Mouse (Mus musculus): ENCODE measurements around the gene Serpina9. TPM values are rescaled to one million over a fixed set of nuclear protein-coding genes. Genes with fewer than 3 reads are reported as not detected.

The Serpina9 gene
- polyA plus RNA-seq, 1 experiment from 2014 or later = not detected

- Histone ChIP-seq H3K4me3 (replicated peaks) (no peak within 1 kb of the TSS), H3K9me3 (replicated peaks) (no peaks in the 10 kb centered on the region), H3K9ac (no peak within 1 kb of the TSS), H3K27me3 (no peaks in the 10 kb centered on the region), H3K4me1 (replicated peaks) (no peaks in the 10 kb centered on the region; the same call in 1 of the 2 replicates), H3K36me3 (replicated peaks) (no peaks in the 10 kb centered on the region), H3K4me2 (no peak within 1 kb of the TSS; the same call in 1 of the 2 replicates), H3K27ac (replicated peaks) (peak within 1 kb of the TSS; percentile 73)
- 59% methylated on average over 6 of the region's 6 CpGs for WGBS (ENCODE audit: insufficient replicate concordance)
- no peak for ATAC-seq (ENCODE audit: insufficient read depth)
Measured at GRCm38 (mm10) chr12:103989857-103990256, 23.7 kb downstream of the Serpina9 start, which contains the start of gene Serpina11. Gene Serpina11 (minus strand): TSS chr12:103989957.

- no peak for ATAC-seq (ENCODE audit: insufficient read depth)
Measured at GRCm38 (mm10) chr12:103989514-103989767, 24.1 kb downstream of the Serpina9 start.

GRCm38 (mm10) chr12:103988754-103989513, 24.6 kb downstream of the Serpina9 start:
- H3K27me3 ChIP-seq = no peaks in the 10 kb centered on the region
- no peaks in the 10 kb centered on the region; the same call in 1 of the 2 replicates for H3K4me1 ChIP-seq (replicated peaks)
- H3K9ac ChIP-seq = no peak overlapping the region
- no peaks in the 10 kb centered on the region for H3K9me3 ChIP-seq (replicated peaks)
- H3K4me2 ChIP-seq = no peak overlapping the region; the same call in 1 of the 2 replicates
- no peaks in the 10 kb centered on the region for H3K36me3 ChIP-seq (replicated peaks)
- peak; percentile 69; the same call in 1 of the 2 replicates for ATAC-seq (ENCODE audit: insufficient read depth)
- peak overlapping the region; percentile 73 for H3K27ac ChIP-seq (replicated peaks)
- H3K4me3 ChIP-seq (replicated peaks) = no peak overlapping the region
- 36% methylated on average over 14 of the region's 14 CpGs for WGBS (ENCODE audit: insufficient replicate concordance)

More at GRCm38 (mm10) chr12:103989514-103989767, 24.1 kb downstream of the Serpina9 start:
- Histone ChIP-seq H3K27ac (replicated peaks) (peak overlapping the region; percentile 67), H3K36me3 (replicated peaks) (no peaks in the 10 kb centered on the region), H3K4me3 (replicated peaks) (no peak overlapping the region), H3K9ac (no peak overlapping the region), H3K4me1 (replicated peaks) (no peaks in the 10 kb centered on the region; the same call in 1 of the 2 replicates), H3K9me3 (replicated peaks) (no peaks in the 10 kb centered on the region), H3K4me2 (no peak overlapping the region; the same call in 1 of the 2 replicates), H3K27me3 (no peaks in the 10 kb centered on the region)
- WGBS (ENCODE audit: insufficient replicate concordance) = 40% methylated on average over 2 of the region's 2 CpGs

GRCm38 (mm10) chr12:103985868-103986267, 27.7 kb downstream of the Serpina9 start:
- WGBS (ENCODE audit: insufficient replicate concordance) = 48% methylated on average over 5 of the region's 5 CpGs
- Histone ChIP-seq H3K9me3 (replicated peaks) (no peaks in the 10 kb centered on the region), H3K27me3 (no peaks in the 10 kb centered on the region), H3K27ac (replicated peaks) (no peak overlapping the region), H3K4me1 (replicated peaks) (no peaks in the 10 kb centered on the region; the same call in 1 of the 2 replicates), H3K4me2 (no peak overlapping the region), H3K9ac (no peak overlapping the region), H3K4me3 (replicated peaks) (no peak overlapping the region), H3K36me3 (replicated peaks) (no peaks in the 10 kb centered on the region)
- ATAC-seq (ENCODE audit: insufficient read depth) = no peak

GRCm38 (mm10) chr12:103984935-103985334, 28.6 kb downstream of the Serpina9 start:
- ATAC-seq (ENCODE audit: insufficient read depth) = no peak
- Histone ChIP-seq H3K4me1 (replicated peaks) (no peaks in the 10 kb centered on the region; the same call in 1 of the 2 replicates), H3K27ac (replicated peaks) (no peak overlapping the region), H3K4me3 (replicated peaks) (no peak overlapping the region), H3K27me3 (no peaks in the 10 kb centered on the region), H3K36me3 (replicated peaks) (no peaks in the 10 kb centered on the region), H3K4me2 (no peak overlapping the region), H3K9ac (no peak overlapping the region), H3K9me3 (replicated peaks) (no peaks in the 10 kb centered on the region)
- WGBS (ENCODE audit: insufficient replicate concordance) = 54% methylated on average over 4 of the region's 4 CpGs

- Histone ChIP-seq H3K4me2 (no peak overlapping the region), H3K36me3 (replicated peaks) (no peaks in the 10 kb centered on the region), H3K9me3 (replicated peaks) (no peaks in the 10 kb centered on the region), H3K9ac (no peak overlapping the region), H3K27me3 (no peaks in the 10 kb centered on the region), H3K27ac (replicated peaks) (no peak overlapping the region), H3K4me1 (replicated peaks) (no peaks in the 10 kb centered on the region), H3K4me3 (replicated peaks) (no peak overlapping the region)
- WGBS (ENCODE audit: insufficient replicate concordance) = 46% methylated on average over 7 of the region's 7 CpGs
- ATAC-seq (ENCODE audit: insufficient read depth) = no peak
Measured at GRCm38 (mm10) chr12:103981646-103982360, 31.8 kb downstream of the Serpina9 start.

- no peak for ATAC-seq (ENCODE audit: insufficient read depth)
- 72% methylated on average over 10 of the region's 10 CpGs for WGBS (ENCODE audit: insufficient replicate concordance)
- H3K4me1 ChIP-seq (replicated peaks) = no peaks in the 10 kb centered on the region
- no peaks in the 10 kb centered on the region for H3K27me3 ChIP-seq
- H3K36me3 ChIP-seq (replicated peaks) = no peaks in the 10 kb centered on the region
- no peak overlapping the region for H3K4me3 ChIP-seq (replicated peaks)
- no peak overlapping the region for H3K27ac ChIP-seq (replicated peaks)
- no peaks in the 10 kb centered on the region for H3K9me3 ChIP-seq (replicated peaks)
- H3K9ac ChIP-seq = no peak overlapping the region
- H3K4me2 ChIP-seq = no peak overlapping the region
Measured at GRCm38 (mm10) chr12:103978294-103978693, 35.3 kb downstream of the Serpina9 start.

- Histone ChIP-seq H3K9ac (no peak overlapping the region), H3K4me3 (replicated peaks) (no peak overlapping the region), H3K27ac (replicated peaks) (no peak overlapping the region), H3K4me1 (replicated peaks) (no peaks in the 10 kb centered on the region), H3K27me3 (no peaks in the 10 kb centered on the region), H3K36me3 (replicated peaks) (no peaks in the 10 kb centered on the region), H3K4me2 (no peak overlapping the region), H3K9me3 (replicated peaks) (no peaks in the 10 kb centered on the region)
- ATAC-seq (ENCODE audit: insufficient read depth) = no peak
- WGBS (ENCODE audit: insufficient replicate concordance) = 18% methylated on average over 5 of the region's 5 CpGs
Measured at GRCm38 (mm10) chr12:103977846-103978245, 35.7 kb downstream of the Serpina9 start.

GRCm38 (mm10) chr12:103977060-103977459, 36.5 kb downstream of the Serpina9 start:
- WGBS (ENCODE audit: insufficient replicate concordance) = 62% methylated on average over 3 of the region's 3 CpGs
- H3K9me3 ChIP-seq (replicated peaks) = no peaks in the 10 kb centered on the region
- H3K4me3 ChIP-seq (replicated peaks) = no peak overlapping the region
- no peaks in the 10 kb centered on the region for H3K27me3 ChIP-seq
- H3K4me1 ChIP-seq (replicated peaks) = no peaks in the 10 kb centered on the region
- ATAC-seq (ENCODE audit: insufficient read depth) = no peak
- H3K27ac ChIP-seq (replicated peaks) = no peak overlapping the region
- H3K9ac ChIP-seq = no peak overlapping the region
- H3K36me3 ChIP-seq (replicated peaks) = no peaks in the 10 kb centered on the region
- no peak overlapping the region for H3K4me2 ChIP-seq

- Histone ChIP-seq H3K4me2 (no peak overlapping the region), H3K27me3 (no peaks in the 10 kb centered on the region), H3K36me3 (replicated peaks) (no peaks in the 10 kb centered on the region), H3K4me3 (replicated peaks) (no peak overlapping the region), H3K9ac (no peak overlapping the region), H3K4me1 (replicated peaks) (no peaks in the 10 kb centered on the region), H3K9me3 (replicated peaks) (no peaks in the 10 kb centered on the region), H3K27ac (replicated peaks) (no peak overlapping the region)
- no peak for ATAC-seq (ENCODE audit: insufficient read depth)
- 61% methylated on average over 4 of the region's 4 CpGs for WGBS (ENCODE audit: insufficient replicate concordance)
Measured at GRCm38 (mm10) chr12:103971080-103971479, 42.5 kb downstream of the Serpina9 start.

- 73% methylated on average over 9 of the region's 9 CpGs for WGBS (ENCODE audit: insufficient replicate concordance)
- no peaks in the 10 kb centered on the region for H3K9me3 ChIP-seq (replicated peaks)
- no peak for ATAC-seq (ENCODE audit: insufficient read depth)
- no peak overlapping the region for H3K4me3 ChIP-seq (replicated peaks)
- no peak overlapping the region for H3K9ac ChIP-seq
- H3K36me3 ChIP-seq (replicated peaks) = no peaks in the 10 kb centered on the region
- H3K4me2 ChIP-seq = no peak overlapping the region
- no peaks in the 10 kb centered on the region for H3K27me3 ChIP-seq
- H3K27ac ChIP-seq (replicated peaks) = no peak overlapping the region
- no peaks in the 10 kb centered on the region for H3K4me1 ChIP-seq (replicated peaks)
Measured at GRCm38 (mm10) chr12:103969577-103970116, 43.9 kb downstream of the Serpina9 start.

Data from liver, embryonic 15.5 days (tissue).